Mouse (Mus musculus): ENCODE measurements around the gene Mamstr.

Gene Mamstr

GRCm38 (mm10) chr7:45693921-45694591 is 54.3 kb downstream of the Mamstr start, which contains the start of gene Sec1:
TSS of gene Sec1 (minus strand) at chr7:45694402.
- no peak for DNase-seq (ENCODE audit: low spot score)

- no peak for DNase-seq (ENCODE audit: low spot score)
Observed at GRCm38 (mm10) chr7:45695098-45695497, 55.3 kb downstream of the Mamstr start.
